Mouse (Mus musculus): ENCODE results near the gene Svopl. TPM values are rescaled to one million over a fixed set of nuclear protein-coding genes. Genes with fewer than 3 reads are reported as not detected.

The Svopl gene
- polyA plus RNA-seq, 1 experiment from 2014 or later = 0.97 TPM

GRCm38 (mm10) chr6:38021406-38021805 is 25.4 kb downstream of the Svopl start:
- Histone ChIP-seq H3K9me3 (no peaks in the 10 kb centered on the region), H3K27me3 (replicated peaks) (no peaks in the 10 kb centered on the region), H3K4me1 (no peaks in the 10 kb centered on the region), H3K9ac (no peak overlapping the region), H3K27ac (no peak overlapping the region), H3K4me2 (no peak overlapping the region), H3K36me3 (replicated peaks) (no peaks in the 10 kb centered on the region), H3K4me3 (no peak overlapping the region)
- 90% methylated on average over 7 of the region's 7 CpGs for WGBS
- ATAC-seq (replicated peaks) = no peak

- H3K36me3 ChIP-seq (replicated peaks) = no peaks in the 10 kb centered on the region
- no peak overlapping the region for H3K4me3 ChIP-seq
- H3K9me3 ChIP-seq = no peaks in the 10 kb centered on the region
- 0 out of 2 replicates have a peak, but pooled peaks cover 4% of the 10 kb centered on the region for H3K4me1 ChIP-seq
- no peak overlapping the region for H3K9ac ChIP-seq
- no peaks in the 10 kb centered on the region for H3K27me3 ChIP-seq (replicated peaks)
- H3K4me2 ChIP-seq = no peak overlapping the region
- no peak overlapping the region for H3K27ac ChIP-seq
- ATAC-seq (replicated peaks) = no peak
- 70% methylated on average over 2 of the region's 2 CpGs for WGBS
Measured at GRCm38 (mm10) chr6:38012829-38013228, 34.0 kb downstream of the Svopl start.

DNA sequence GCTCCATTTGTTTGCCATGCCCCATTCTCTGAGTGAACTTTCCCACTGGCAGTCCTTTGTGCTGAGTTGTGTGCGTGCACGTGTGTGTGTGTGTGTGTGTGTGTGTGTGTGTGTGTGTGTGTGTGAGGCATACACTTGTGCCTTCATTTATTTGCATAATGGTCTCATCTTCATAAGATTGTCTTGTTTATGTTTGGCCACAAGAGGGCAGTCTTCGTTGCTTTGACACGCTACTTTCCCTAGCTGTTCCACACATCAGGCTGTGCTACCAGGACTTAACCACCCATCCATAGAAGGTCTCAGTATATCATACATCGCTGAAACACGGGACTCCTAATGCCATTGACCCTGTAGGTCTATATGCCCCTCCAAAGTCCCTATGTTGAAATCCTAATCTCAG is 39.3 kb downstream of the Svopl start:
- Histone ChIP-seq H3K9me3 (no peaks in the 10 kb centered on the region), H3K27ac (no peak overlapping the region), H3K4me2 (no peak overlapping the region), H3K4me3 (no peak overlapping the region), H3K36me3 (replicated peaks) (no peaks in the 10 kb centered on the region), H3K9ac (no peak overlapping the region), H3K4me1 (0 out of 2 replicates have a peak, but pooled peaks cover under 1% of the 10 kb centered on the region), H3K27me3 (replicated peaks) (no peaks in the 10 kb centered on the region)
- WGBS = 6% methylated on average over 6 of the region's 6 CpGs
- ATAC-seq (replicated peaks) = peak; percentile 52

- peaks cover 23% of the 10 kb centered on the region for H3K36me3 ChIP-seq (replicated peaks)
- H3K4me2 ChIP-seq = no peak overlapping the region
- no peak for ATAC-seq (replicated peaks)
- 88% methylated on average over 4 of the region's 4 CpGs for WGBS
- H3K9ac ChIP-seq = no peak overlapping the region
- H3K9me3 ChIP-seq = no peaks in the 10 kb centered on the region
- no peak overlapping the region for H3K27ac ChIP-seq
- H3K4me1 ChIP-seq = no peaks in the 10 kb centered on the region
- H3K4me3 ChIP-seq = no peak overlapping the region
- no peaks in the 10 kb centered on the region for H3K27me3 ChIP-seq (replicated peaks)
Measured at GRCm38 (mm10) chr6:37967386-37967785, 79.4 kb downstream of the Svopl start.

GRCm38 (mm10) chr6:37951306-37951705 is 95.5 kb downstream of the Svopl start:
- Histone ChIP-seq H3K4me1 (no peaks in the 10 kb centered on the region), H3K4me3 (no peak overlapping the region), H3K9ac (no peak overlapping the region), H3K27ac (no peak overlapping the region), H3K36me3 (replicated peaks) (peaks cover 15% of the 10 kb centered on the region; the same call in 1 of the 2 replicates), H3K9me3 (no peaks in the 10 kb centered on the region), H3K4me2 (no peak overlapping the region), H3K27me3 (replicated peaks) (no peaks in the 10 kb centered on the region)
- ATAC-seq (replicated peaks) = no peak
- 83% methylated on average over 6 of the region's 6 CpGs for WGBS

GRCm38 (mm10) chr6:37936498-37936897 is 110.3 kb downstream of the Svopl start:
- Histone ChIP-seq H3K27ac (no peak overlapping the region), H3K27me3 (replicated peaks) (no peaks in the 10 kb centered on the region), H3K4me3 (no peak overlapping the region), H3K4me1 (no peaks in the 10 kb centered on the region), H3K9me3 (no peaks in the 10 kb centered on the region), H3K36me3 (replicated peaks) (0 out of 2 replicates have a peak, but pooled peaks cover 7% of the 10 kb centered on the region), H3K4me2 (no peak overlapping the region), H3K9ac (no peak overlapping the region)
- 14% methylated on average over 6 of the region's 6 CpGs for WGBS
- no peak for ATAC-seq (replicated peaks)

Other genes with a start within 250 kb of the Svopl start
- 19.9 and 21.2 TPM in 2 replicates for gene Trim24, start 176.2 kb downstream of the Svopl start, polyA plus RNA-seq (2015; fragmentation: Nextera tagmentation; extraction: Ambion mirVana)
- not detected in 2 replicates for gene Tmem213, start 62.3 kb upstream of the Svopl start, polyA plus RNA-seq (2015; fragmentation: Nextera tagmentation; extraction: Ambion mirVana)
- 0.24 and 0.25 TPM in 2 replicates for gene Atp6v0a4, start 77.6 kb upstream of the Svopl start, polyA plus RNA-seq (2015; fragmentation: Nextera tagmentation; extraction: Ambion mirVana)
- 19.7 and 21.0 TPM in 2 replicates for gene D630045J12Rik, start 207.0 kb upstream of the Svopl start, polyA plus RNA-seq (2015; fragmentation: Nextera tagmentation; extraction: Ambion mirVana)